Mouse (Mus musculus) heart, embryonic 14.5 days (tissue): ENCODE measurements around the gene Myh7. TPM values are rescaled to one million over a fixed set of nuclear protein-coding genes. Genes with fewer than 3 reads are reported as not detected.
A peak's percentile ranks its signal among the peaks of the same experiment; 100 is the strongest.

Experiments
- ATAC-seq: fragments of 200-750 bp; cut with Nextera tagmentation; 2 replicates; pipeline ENCODE4 v1.8.0; 2017; ENCODE audit warnings: low read depth, moderate TSS enrichment; ENCODE audit not compliant: insufficient number of reproducible peaks, insufficient read depth, low FRiP score
- H3K27ac ChIP-seq, 2 experiments: fragments of 200-500 bp in 1 of 2; fragments of 300-500 bp in 1 of 2; sonication (generic) in 1 of 2; replicated peaks in 1 of 2; 2 replicates each; pipeline ENCODE4 v1.5.1; 2012 to 2014; ENCODE audit warnings: low read depth in 2 of 2, low read length in 2 of 2, control low read depth in 1 of 2, mild to moderate bottlenecking in 1 of 2, mixed read lengths in 1 of 2; ENCODE audit not compliant: control insufficient read depth in 1 of 2, insufficient read depth in 1 of 2
- H3K27me3 ChIP-seq: fragments of 300-500 bp; sonication (generic); 2 replicates; pipeline ENCODE4 v1.6.1; 2014; ENCODE audit warnings: mild to moderate bottlenecking, low read length, control low read depth; ENCODE audit not compliant: control insufficient read depth, insufficient read depth
- H3K36me3 ChIP-seq: fragments of 300-500 bp; sonication (generic); 2 replicates; pipeline ENCODE4 v1.6.1; 2014; ENCODE audit warnings: mild to moderate bottlenecking, control low read depth, low read length, mixed read lengths; ENCODE audit not compliant: control insufficient read depth, insufficient read depth
- H3K4me1 ChIP-seq, 2 experiments: fragments of 200-500 bp in 1 of 2; fragments of 300-500 bp in 1 of 2; sonication (generic) in 1 of 2; 2 replicates each; pipeline ENCODE4 v1.6.1; 2012 to 2014; ENCODE audit warnings: low read length in 2 of 2, control low read depth in 1 of 2, mixed read lengths in 1 of 2; ENCODE audit not compliant: control insufficient read depth in 2 of 2, insufficient read depth in 2 of 2
- H3K4me2 ChIP-seq: fragments of 300-500 bp; sonication (generic); 2 replicates; pipeline ENCODE4 v1.6.1; 2014; ENCODE audit warnings: mild to moderate bottlenecking, low read length
- H3K4me3 ChIP-seq, 2 experiments: fragments of 200-500 bp in 1 of 2; fragments of 300-500 bp in 1 of 2; sonication (generic) in 1 of 2; 2 replicates each; pipeline ENCODE4 v1.5.1; 2012 to 2014; ENCODE audit warnings: low read length in 2 of 2, mild to moderate bottlenecking in 2 of 2, control low read depth in 1 of 2, low read depth in 1 of 2, moderate library complexity in 1 of 2; ENCODE audit not compliant: control insufficient read depth in 1 of 2, insufficient read depth in 1 of 2
- H3K9ac ChIP-seq: fragments of 300-500 bp; sonication (generic); 2 replicates; pipeline ENCODE4 v1.6.1; 2014; ENCODE audit warnings: mild to moderate bottlenecking, low read length
- H3K9me3 ChIP-seq: fragments of 300-500 bp; sonication (generic); 2 replicates; pipeline ENCODE4 v1.6.1; 2016; ENCODE audit warnings: low read length, control low read depth; ENCODE audit not compliant: control insufficient read depth
- WGBS: fragments of 180-500 bp; shearing (Covaris S2); extraction: QIAGEN DNeasy Blood & Tissue Kit; methylation state at CpG from one replicate; pipeline ENCODE4 v1.1.7; 2014; 5-methylcytosine and 5-hydroxymethylcytosine counted together
- polyA plus RNA-seq: library from polyadenylated mRNA; unstranded; fragments of >200 nt; fragmentation: Nextera tagmentation; extraction: Ambion mirVana; gene quantifications from 2 replicates; pipeline ENCODE4 v1.2.1, GENCODE M21; 2014

Gene Myh7
- polyA plus RNA-seq, 1 experiment from 2014 or later = 5,319 TPM

GRCm38 (mm10) chr14:54997297-54997696, 2.9 kb upstream of the Myh7 start:
- Histone ChIP-seq H3K9ac (peak overlapping the region; percentile 89), H3K9me3 (peaks cover 3% of the 10 kb centered on the region; the same call in 1 of the 2 replicates), H3K4me2 (peak overlapping the region; percentile 69), H3K36me3 (peaks cover 16% of the 10 kb centered on the region), H3K4me3 (peak overlapping the region; percentile 21 to 27), H3K4me1 (peaks cover 34 to 37% of the 10 kb centered on the region in 2 experiments), H3K27ac (peak overlapping the region; percentile 99 to 100), H3K27me3 (no peaks in the 10 kb centered on the region)
- 26% methylated on average over 4 of the region's 4 CpGs for WGBS
- ATAC-seq = no peak

- peaks cover 3% of the 10 kb centered on the region; the same call in 1 of the 2 replicates for H3K9me3 ChIP-seq
- H3K4me3 ChIP-seq = peak overlapping the region; percentile 21 to 27
- H3K4me2 ChIP-seq = peak overlapping the region; percentile 73
- no peaks in the 10 kb centered on the region for H3K27me3 ChIP-seq
- H3K36me3 ChIP-seq = peaks cover 21% of the 10 kb centered on the region
- peak overlapping the region; percentile 99 to 100 for H3K27ac ChIP-seq
- whole genome bisulfite sequencing = 27% methylated on average over 9 of the region's 9 CpGs
- peak overlapping the region; percentile 100 for H3K9ac ChIP-seq
- peaks cover 29 to 32% of the 10 kb centered on the region in 2 experiments for H3K4me1 ChIP-seq
- ATAC-seq = peak; percentile 77
Measured at GRCm38 (mm10) chr14:54996793-54997192, 2.4 kb upstream of the Myh7 start.

GRCm38 (mm10) chr14:54995457-54996138, 1.2 kb upstream of the Myh7 start:
- H3K4me2 ChIP-seq = peak overlapping the region; percentile 73
- 28% methylated on average over 14 of the region's 14 CpGs for WGBS
- ATAC-seq = no peak
- H3K4me1 ChIP-seq = peaks cover 29 to 32% of the 10 kb centered on the region in 2 experiments
- H3K9me3 ChIP-seq = no peaks in the 10 kb centered on the region
- H3K9ac ChIP-seq = peak overlapping the region; percentile 100
- peaks cover 28% of the 10 kb centered on the region for H3K36me3 ChIP-seq
- H3K4me3 ChIP-seq = peak overlapping the region; percentile 45 to 66; a peak in 3 of 4 replicates
- 0 out of 2 replicates have a peak, but pooled peaks cover 3% of the 10 kb centered on the region for H3K27me3 ChIP-seq
- H3K27ac ChIP-seq = peak overlapping the region; percentile 99 to 100

GRCm38 (mm10) chr14:54994869-54995186, 402 bp upstream of the Myh7 start:
- Histone ChIP-seq H3K36me3 (peaks cover 36% of the 10 kb centered on the region), H3K27ac (peak overlapping the region; percentile 99 to 100), H3K4me2 (peak overlapping the region; percentile 73), H3K4me3 (peak overlapping the region; percentile 45 to 66), H3K27me3 (0 out of 2 replicates have a peak, but pooled peaks cover 3% of the 10 kb centered on the region), H3K9me3 (no peaks in the 10 kb centered on the region), H3K4me1 (peaks cover 29 to 32% of the 10 kb centered on the region in 2 experiments), H3K9ac (peak overlapping the region; percentile 100)
- peak; percentile 40 for ATAC-seq

- H3K4me2 ChIP-seq = peak overlapping the region; percentile 73
- H3K9me3 ChIP-seq = no peaks in the 10 kb centered on the region
- H3K4me3 ChIP-seq = peak overlapping the region; percentile 62 to 66
- H3K9ac ChIP-seq = peak overlapping the region; percentile 100
- peak overlapping the region; percentile 99 to 100 for H3K27ac ChIP-seq
- H3K36me3 ChIP-seq = peaks cover 48% of the 10 kb centered on the region
- no peak for ATAC-seq
- peaks cover 28 to 32% of the 10 kb centered on the region in 2 experiments for H3K4me1 ChIP-seq
- WGBS = 21% methylated on average over 10 of the region's 10 CpGs
- H3K27me3 ChIP-seq = 0 out of 2 replicates have a peak, but pooled peaks cover 3% of the 10 kb centered on the region
Measured at GRCm38 (mm10) chr14:54993636-54994035, 790 bp downstream of the Myh7 start.

- H3K9me3 ChIP-seq = no peaks in the 10 kb centered on the region
- H3K4me2 ChIP-seq = peak overlapping the region; percentile 73
- peak overlapping the region; percentile 99 to 100 for H3K27ac ChIP-seq
- ATAC-seq = no peak
- H3K36me3 ChIP-seq = peaks cover 62% of the 10 kb centered on the region
- peak overlapping the region; percentile 62 to 66 for H3K4me3 ChIP-seq
- peaks cover 18 to 19% of the 10 kb centered on the region in 2 experiments for H3K4me1 ChIP-seq
- H3K9ac ChIP-seq = peak overlapping the region; percentile 100
- H3K27me3 ChIP-seq = 0 out of 2 replicates have a peak, but pooled peaks cover 3% of the 10 kb centered on the region
- WGBS = 31% methylated on average over 10 of the region's 10 CpGs
Measured at GRCm38 (mm10) chr14:54992196-54992595, 2.2 kb downstream of the Myh7 start.

GRCm38 (mm10) chr14:54989886-54990441, 4.5 kb downstream of the Myh7 start:
- peak overlapping the region; percentile 62 to 66 for H3K4me3 ChIP-seq
- peaks cover 3 to 5% of the 10 kb centered on the region in 2 experiments; a peak in 3 of 4 replicates for H3K4me1 ChIP-seq
- H3K27me3 ChIP-seq = 0 out of 2 replicates have a peak, but pooled peaks cover 3% of the 10 kb centered on the region
- peak overlapping the region; percentile 100 for H3K9ac ChIP-seq
- peak overlapping the region; percentile 99 to 100 for H3K27ac ChIP-seq
- H3K4me2 ChIP-seq = peak overlapping the region; percentile 73
- peaks cover 83% of the 10 kb centered on the region for H3K36me3 ChIP-seq
- no peak for ATAC-seq
- WGBS = 43% methylated on average over 8 of the region's 8 CpGs
- H3K9me3 ChIP-seq = no peaks in the 10 kb centered on the region
